Mouse (Mus musculus) urinary bladder, postnatal 36 days (tissue): Measurements from ENCODE around the gene Irf7.

Source experiments
- DNase-seq, 2 experiments: peaks; one replicate each; pipeline ENCODE4 v3.0.0; 2022; ENCODE audit warnings: low spot score in 2 of 2, mixed read lengths in 1 of 2

The Irf7 gene

GRCm38 (mm10) chr7:141265739-141266561, at the start of gene Irf7:
Gene Irf7 (minus strand): TSS chr7:141266481.
- peak; percentile 69 to 72 for DNase-seq

DNA sequence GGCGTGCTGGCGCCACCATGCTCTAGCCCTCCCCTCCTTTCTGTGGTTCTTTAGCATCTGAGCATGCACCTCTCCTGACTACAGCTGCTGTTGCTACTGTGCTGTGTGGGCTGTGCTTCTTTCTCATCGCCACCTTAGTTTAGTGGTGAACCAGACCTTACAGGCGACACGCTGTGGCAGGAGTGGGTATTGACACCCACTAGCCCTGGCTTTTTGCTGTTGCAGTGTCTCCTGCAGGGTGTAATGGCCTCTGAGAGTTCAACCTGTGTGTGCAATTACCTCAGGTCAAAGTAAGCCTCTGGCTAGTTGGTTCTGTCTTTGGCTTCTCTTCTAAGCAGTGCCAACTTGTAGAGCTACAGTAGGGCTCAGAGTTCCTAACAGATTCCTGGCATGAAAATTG, 49.7 kb upstream of the Irf7 start:
- DNase-seq: peak in 1 of 2 experiments; percentile 22

DNA sequence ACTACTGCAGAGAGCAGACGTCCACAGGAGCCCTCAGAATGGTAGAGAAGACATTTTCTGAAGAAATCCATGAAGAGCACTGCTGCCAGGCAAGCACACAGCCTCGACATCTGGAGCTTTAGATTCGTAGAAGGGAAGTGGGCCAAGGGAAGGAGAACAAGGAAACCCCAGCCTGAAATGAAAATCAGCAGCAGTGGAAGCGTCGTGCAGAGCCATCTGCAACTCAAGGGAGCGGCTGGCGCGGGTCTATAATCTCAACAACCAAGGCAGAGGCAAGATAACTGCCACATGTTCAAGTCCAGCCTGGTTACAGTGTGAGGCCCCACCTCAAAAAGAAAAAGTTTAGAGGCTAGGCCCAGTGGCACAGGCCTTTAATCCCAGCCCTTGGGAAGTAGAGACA, 48.8 kb upstream of the Irf7 start:
- DNase-seq: no peak

- no peak for DNase-seq
Measured at GRCm38 (mm10) chr7:141314416-141314815, 48.1 kb upstream of the Irf7 start.

- no peak for DNase-seq
Measured at GRCm38 (mm10) chr7:141304537-141304936, 38.3 kb upstream of the Irf7 start.

GRCm38 (mm10) chr7:141302702-141303268, 36.5 kb upstream of the Irf7 start:
- DNase-seq: no peak

DNA sequence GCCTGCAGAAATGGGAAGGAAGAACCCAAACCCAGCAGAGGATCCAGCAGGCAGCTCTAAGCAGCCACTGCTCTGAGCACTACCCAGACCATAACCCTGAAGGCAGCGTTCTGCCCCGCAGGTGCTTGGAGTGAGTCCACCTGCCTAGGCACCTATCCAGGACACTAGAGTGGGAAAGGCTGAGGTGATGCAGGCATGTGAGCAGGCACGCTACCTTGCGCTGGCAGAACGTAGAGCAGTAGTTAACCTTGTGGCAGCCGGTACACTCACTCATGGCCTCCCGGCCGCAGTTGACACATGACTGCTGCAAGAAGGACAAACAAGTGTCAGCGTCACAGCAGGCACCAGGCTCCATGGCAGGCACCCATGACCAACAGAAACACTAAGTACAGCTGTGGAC, 35.1 kb upstream of the Irf7 start:
- DNase-seq: no peak

- no peak for DNase-seq
Measured at GRCm38 (mm10) chr7:141299175-141299574, 32.9 kb upstream of the Irf7 start.

DNA sequence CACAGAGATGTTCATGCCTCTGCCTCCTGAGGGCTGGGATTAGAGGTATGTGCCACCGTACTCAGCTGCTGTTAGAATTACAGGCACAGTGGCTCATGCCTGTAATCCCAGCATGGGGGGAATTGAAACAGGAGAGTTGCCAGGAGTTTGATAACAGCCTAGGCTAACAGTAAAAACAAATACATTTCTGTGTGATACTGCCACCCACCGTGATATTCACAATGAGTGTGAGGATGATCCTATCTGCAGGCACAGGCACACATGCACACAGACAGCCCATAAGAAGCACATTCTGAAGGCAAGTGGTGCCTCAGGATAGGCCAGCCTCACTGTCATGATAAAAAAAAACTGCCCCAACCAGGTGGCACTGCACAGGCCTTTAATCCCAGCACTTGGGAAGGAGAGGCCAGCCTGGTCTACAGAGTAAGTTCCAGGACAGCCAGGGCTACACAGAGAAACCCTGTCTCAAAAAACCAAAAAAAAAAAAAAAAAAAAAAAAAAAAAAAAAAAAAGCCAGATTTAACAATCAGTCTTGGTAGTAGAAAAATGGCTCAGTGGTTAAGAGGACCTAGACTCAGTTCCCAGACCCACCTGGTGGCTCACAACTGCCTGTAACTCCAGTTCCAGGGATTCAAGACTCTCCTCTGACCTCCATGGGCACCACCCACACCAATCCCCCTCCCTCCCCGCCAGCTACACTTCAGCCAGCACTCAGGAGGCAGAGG, 31.8 kb upstream of the Irf7 start:
- no peak for DNase-seq

DNA sequence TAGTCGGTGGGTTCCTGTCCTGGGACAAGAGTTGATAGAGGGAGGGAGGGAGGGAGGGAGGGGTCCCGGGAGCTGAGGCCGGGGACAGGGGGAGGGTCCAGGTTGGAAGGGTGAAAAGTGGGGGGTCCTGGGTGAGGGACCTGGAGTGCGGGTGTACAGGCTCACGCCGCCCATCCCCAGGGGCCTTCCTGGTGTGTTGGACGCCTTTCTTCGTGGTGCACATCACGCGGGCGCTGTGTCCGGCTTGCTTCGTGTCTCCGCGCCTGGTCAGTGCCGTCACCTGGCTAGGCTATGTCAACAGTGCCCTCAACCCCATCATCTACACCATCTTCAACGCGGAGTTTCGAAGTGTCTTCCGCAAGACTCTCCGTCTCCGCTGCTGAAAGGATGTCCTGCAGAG, 28.2 kb upstream of the Irf7 start:
- DNase-seq: no peak

DNA sequence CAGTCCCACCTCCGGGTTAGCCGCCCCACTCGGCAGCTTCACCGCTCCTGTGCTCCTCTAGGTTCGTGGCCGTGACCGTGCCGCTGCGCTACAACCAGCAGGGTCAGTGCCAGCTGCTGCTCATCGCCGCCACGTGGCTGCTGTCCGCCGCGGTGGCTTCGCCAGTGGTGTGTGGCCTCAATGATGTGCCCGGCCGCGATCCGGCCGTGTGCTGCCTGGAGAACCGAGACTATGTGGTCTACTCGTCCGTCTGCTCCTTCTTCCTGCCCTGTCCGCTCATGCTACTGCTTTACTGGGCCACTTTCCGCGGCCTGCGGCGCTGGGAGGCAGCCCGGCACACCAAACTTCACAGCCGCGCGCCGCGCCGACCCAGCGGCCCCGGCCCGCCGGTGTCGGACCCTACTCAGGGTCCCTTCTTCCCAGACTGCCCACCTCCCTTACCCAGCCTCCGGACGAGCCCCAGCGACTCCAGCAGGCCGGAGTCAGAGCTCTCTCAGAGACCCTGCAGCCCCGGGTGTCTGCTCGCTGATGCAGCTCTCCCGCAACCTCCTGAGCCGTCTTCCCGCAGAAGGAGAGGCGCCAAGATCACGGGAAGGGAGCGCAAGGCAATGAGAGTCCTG, 27.7 kb upstream of the Irf7 start:
- peak in 1 of 2 experiments; percentile 34 for DNase-seq

DNA sequence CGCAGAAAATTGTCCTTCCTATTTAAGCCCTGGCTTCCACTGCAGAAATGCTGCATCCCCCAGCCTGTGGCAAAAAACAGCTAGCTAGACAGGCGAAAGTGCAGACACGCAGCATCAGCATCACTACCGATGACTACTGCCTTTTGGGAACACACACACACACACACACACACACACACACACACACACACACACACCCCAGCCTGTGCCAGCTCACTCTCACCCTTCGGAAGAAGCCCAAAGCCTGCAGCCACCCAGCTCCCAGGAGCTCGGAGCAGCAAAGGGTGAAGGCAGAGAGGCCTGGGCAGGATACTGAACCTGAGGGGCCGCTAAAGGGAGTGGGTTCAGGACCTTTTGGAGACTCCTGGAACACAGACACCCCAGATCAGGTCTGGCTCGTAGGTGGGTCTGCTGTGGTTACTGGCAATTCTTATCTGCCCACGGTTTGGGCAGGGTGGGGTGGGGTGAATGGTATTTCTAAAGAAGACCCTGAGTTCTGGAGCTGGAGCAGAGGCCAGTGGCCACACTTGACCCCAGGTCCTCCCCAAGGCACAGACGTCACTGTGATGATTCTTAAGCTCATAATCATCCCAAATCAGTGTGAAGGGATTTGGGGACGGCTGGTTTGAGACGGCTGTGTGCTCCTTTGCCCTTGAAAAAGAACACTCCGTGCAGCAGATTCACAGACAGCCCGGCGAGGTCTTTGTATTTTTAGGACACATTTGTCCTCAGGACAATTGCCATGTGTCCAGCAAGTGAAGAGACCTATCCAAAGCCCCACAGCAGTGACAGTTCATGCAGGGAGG, 26.5 kb upstream of the Irf7 start:
- DNase-seq: no peak

GRCm38 (mm10) chr7:141291921-141292582, 25.8 kb upstream of the Irf7 start, which contains the start of gene Drd4:
Gene Drd4 (plus strand): TSS chr7:141292006.
- no peak for DNase-seq

DNA sequence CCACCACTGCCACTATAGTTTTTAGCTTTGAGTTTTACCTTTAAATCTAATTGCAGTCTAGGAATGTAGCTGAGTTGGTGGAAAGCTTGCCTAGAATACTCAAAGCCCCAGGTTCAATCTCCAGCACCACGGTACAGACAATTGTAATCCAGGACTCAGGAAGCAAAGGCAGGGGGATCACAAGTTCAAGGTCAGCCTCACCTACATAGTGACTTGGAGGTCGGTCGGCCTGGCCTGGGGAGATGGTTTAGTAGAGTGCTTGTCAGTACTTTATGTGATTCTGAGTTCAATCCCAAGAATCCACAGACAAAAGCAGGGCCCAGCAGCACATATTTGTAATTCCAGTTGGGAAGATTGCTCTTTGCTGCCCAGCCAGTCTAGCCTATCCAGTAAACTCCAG, 21.8 kb upstream of the Irf7 start:
- no peak for DNase-seq

DNA sequence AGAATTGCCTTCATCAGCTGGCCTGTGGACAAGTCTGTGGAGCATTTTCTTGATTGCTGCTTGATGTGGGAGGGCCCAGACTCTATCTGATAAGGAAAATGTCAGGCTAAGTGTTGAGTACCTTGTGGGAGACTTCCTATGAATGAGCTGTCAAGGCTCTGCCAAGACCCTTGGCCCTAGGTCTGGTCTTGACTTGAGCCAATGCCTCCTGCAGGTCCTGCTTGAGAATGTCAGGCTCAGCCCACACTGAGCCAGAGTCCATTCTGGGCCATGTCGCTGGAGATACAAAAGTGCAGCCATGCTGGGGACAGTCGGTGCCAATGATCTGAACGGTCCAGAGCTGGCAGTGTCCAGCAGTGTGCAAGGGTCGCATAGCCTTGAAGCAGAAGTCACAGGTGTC, 16.5 kb upstream of the Irf7 start:
- no peak for DNase-seq

DNA sequence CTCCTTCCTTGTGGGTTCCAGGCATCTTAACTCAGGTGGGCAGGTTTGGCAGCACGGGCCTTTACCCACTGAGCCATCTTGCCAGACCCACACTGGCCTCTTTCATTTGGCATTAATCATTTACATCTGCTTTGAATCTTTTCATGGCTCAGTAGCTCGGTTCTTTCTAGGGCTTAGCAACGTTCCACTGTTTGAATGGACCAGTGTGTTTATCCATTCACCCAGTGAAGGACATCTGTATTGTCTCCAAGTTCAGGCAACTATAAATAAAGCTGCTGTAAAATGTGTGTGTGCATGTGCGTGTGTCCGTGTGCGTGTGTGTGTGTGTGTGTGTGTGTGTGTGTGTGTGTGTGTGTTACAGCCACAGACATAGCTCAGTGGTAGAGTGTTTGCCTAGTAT, 15.2 kb upstream of the Irf7 start:
- DNase-seq: no peak

- no peak for DNase-seq
Measured at GRCm38 (mm10) chr7:141278766-141279590, 12.7 kb upstream of the Irf7 start, which contains the start of gene Sct. Gene Sct (minus strand): TSS chr7:141279133.

DNA sequence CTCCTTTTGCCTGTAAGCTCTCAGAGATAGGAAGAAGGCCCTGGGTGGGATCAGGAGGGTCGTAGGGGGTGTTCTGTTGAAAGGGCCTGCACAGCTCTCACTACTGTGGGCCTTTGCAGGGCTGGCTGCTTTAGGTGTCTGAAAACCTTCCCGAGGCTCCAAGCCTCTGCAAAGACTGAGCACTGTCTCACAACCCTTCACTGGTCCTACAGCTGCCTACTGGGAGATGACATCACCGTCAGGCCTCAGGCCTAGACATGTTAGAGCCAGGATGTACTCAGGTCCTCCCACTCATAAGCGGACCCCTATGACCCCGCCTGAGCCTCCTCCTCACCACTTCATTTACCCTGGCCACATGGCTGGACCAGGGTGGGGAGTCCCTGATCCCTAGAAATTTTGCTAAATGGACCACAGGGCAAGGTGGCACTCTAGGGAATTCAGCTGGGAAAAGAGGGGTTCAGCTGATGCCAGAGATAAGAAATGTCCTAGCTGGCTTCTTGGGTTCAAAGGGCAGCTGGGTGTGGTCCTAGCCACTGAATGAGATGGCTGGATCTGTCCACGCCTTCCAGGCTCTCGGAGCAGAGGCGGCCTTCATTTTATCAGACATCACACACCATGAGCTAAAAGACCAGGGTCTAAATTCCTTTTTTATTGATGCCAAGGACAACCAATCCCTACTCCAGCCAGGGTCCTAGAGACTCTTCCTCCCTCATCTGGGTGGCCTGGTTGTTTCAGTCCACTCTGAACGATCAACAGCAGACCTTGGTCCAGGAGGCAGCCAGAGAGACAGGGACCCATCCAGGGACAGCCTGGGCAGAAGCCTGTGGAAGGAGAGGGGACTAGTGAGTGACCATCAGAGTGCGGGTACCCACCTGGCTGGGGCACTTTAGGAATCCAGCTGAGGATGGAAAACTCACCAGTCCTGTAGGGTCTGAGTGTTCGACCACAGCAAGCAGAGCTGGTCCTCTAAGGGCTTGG, 11.7 kb upstream of the Irf7 start:
- no peak for DNase-seq

- DNase-seq: no peak
Measured at GRCm38 (mm10) chr7:141276546-141276945, 10.3 kb upstream of the Irf7 start, which contains the start of gene Cdhr5. Gene Cdhr5 (minus strand): TSS chr7:141276786.
